Mouse (Mus musculus) neural tube, embryonic 11.5 days (tissue): ENCODE results near the gene Ctnnbip1. TPM values are rescaled to one million over a fixed set of nuclear protein-coding genes. Genes with fewer than 3 reads are reported as not detected.

ENCODE experiments used
- ATAC-seq: fragments of 200-750 bp; cut with Nextera tagmentation; 2 replicates; pipeline ENCODE4 v1.8.0; 2017; ENCODE audit warnings: moderate number of reproducible peaks, mild to moderate bottlenecking, moderate TSS enrichment, moderate library complexity; ENCODE audit not compliant: insufficient read depth, low FRiP score, low TSS enrichment
- DNase-seq: peaks from one replicate; pipeline ENCODE4 v3.0.0-alpha.2; 2015; ENCODE audit warnings: low spot score
- H3K27ac ChIP-seq: fragments of 300-500 bp; sonication (generic); 2 replicates; pipeline ENCODE4 v1.5.1; 2014; ENCODE audit warnings: low read depth, mild to moderate bottlenecking, low read length
- H3K27me3 ChIP-seq: fragments of 300-500 bp; sonication (generic); 2 replicates; pipeline ENCODE4 v1.6.1; 2014; ENCODE audit warnings: mild to moderate bottlenecking, low read length, mixed read lengths; ENCODE audit not compliant: control insufficient read depth, insufficient read depth
- H3K36me3 ChIP-seq: fragments of 300-500 bp; sonication (generic); 2 replicates; pipeline ENCODE4 v1.6.1; 2014; ENCODE audit warnings: mild to moderate bottlenecking, low read length, moderate library complexity, mixed read lengths; ENCODE audit not compliant: control insufficient read depth, insufficient read depth
- H3K4me1 ChIP-seq: fragments of 300-500 bp; sonication (generic); 2 replicates; pipeline ENCODE4 v1.6.1; 2014; ENCODE audit warnings: low read length, mixed read lengths; ENCODE audit not compliant: control insufficient read depth, insufficient read depth
- H3K4me2 ChIP-seq: fragments of 300-500 bp; sonication (generic); 2 replicates; pipeline ENCODE4 v1.6.1; 2014; ENCODE audit warnings: low read depth, mild to moderate bottlenecking, moderate library complexity
- H3K4me3 ChIP-seq: fragments of 300-500 bp; sonication (generic); 2 replicates; pipeline ENCODE4 v1.5.1; 2014; ENCODE audit warnings: low read depth, low read length
- H3K9ac ChIP-seq: fragments of 300-500 bp; sonication (generic); 2 replicates; pipeline ENCODE4 v1.6.1; 2014; ENCODE audit warnings: mild to moderate bottlenecking, low read length
- H3K9me3 ChIP-seq: fragments of 300-500 bp; sonication (generic); 2 replicates; pipeline ENCODE4 v1.6.1; 2016; ENCODE audit warnings: low read length; ENCODE audit not compliant: control insufficient read depth
- WGBS: fragments of 180-500 bp; shearing (Covaris S2); extraction: QIAGEN DNeasy Blood & Tissue Kit; methylation state at CpG from one replicate; pipeline ENCODE4 v1.1.7; 2014; 5-methylcytosine and 5-hydroxymethylcytosine counted together
- polyA plus RNA-seq: library from polyadenylated mRNA; unstranded; fragments of >200 nt; fragmentation: Nextera tagmentation; extraction: Ambion mirVana; gene quantifications from 2 replicates; pipeline ENCODE4 v1.2.1, GENCODE M21; 2014

Ctnnbip1 gene
- polyA plus RNA-seq, 1 experiment from 2014 or later: 67.7 TPM

DNA sequence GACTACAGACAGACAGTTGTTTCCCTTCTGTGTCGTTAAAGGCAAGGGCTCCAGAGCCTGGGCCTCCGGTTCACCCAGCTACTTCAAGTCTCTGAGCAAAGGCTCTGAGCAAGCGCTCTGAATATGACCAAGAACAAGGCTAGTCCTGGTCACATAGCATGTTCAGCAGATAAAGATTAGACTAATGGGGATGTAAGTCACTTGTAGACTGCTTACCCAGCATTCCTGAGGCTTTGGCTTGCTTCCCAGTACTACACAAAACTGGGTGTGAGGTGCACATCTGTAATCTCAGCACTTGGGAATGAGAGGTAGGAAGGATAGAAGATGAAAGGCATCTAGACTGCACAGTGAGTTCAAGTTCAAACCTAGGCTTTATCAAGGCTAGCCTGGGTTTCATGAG is 40.4 kb downstream of the Ctnnbip1 start:
- H3K36me3 ChIP-seq: peaks cover 2% of the 10 kb centered on the region; the same call in 1 of the 2 replicates
- H3K27me3 ChIP-seq: no peaks in the 10 kb centered on the region
- H3K9me3 ChIP-seq: no peaks in the 10 kb centered on the region
- H3K4me2 ChIP-seq: no peak overlapping the region
- H3K4me1 ChIP-seq: peaks cover 16% of the 10 kb centered on the region
- ATAC-seq: no peak
- no peak for DNase-seq
- no peak overlapping the region for H3K4me3 ChIP-seq
- H3K9ac ChIP-seq: no peak overlapping the region
- 90% methylated on average over 3 of the region's 3 CpGs for WGBS
- H3K27ac ChIP-seq: no peak overlapping the region

DNA sequence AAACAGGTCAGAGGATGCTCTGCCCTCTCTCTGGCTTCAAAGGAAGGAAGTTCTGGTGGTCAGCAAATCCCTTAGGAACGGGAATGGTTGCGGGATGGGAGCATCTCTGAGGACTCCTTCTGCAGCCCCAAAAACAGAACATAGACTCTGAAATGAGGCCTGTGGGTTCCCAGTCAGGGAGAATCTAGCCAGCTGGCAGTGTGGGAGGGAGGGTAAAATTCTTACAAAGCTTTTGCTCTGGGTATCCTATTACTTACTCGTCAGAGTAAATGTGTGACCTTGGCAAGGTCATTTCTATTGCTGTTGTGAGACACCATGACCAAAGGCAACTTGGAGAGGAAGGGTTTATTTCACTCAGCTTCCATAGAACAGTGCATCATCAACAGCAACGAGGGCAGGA is 43.4 kb downstream of the Ctnnbip1 start:
- no peak for ATAC-seq
- no peak overlapping the region for H3K9ac ChIP-seq
- no peak overlapping the region for H3K27ac ChIP-seq
- peaks cover 17% of the 10 kb centered on the region for H3K4me1 ChIP-seq
- H3K9me3 ChIP-seq: no peaks in the 10 kb centered on the region
- no peak for DNase-seq
- H3K4me3 ChIP-seq: no peak overlapping the region
- H3K36me3 ChIP-seq: no peaks in the 10 kb centered on the region
- WGBS: 86% methylated on average over 4 of the region's 4 CpGs
- H3K27me3 ChIP-seq: no peaks in the 10 kb centered on the region
- H3K4me2 ChIP-seq: no peak overlapping the region

DNA sequence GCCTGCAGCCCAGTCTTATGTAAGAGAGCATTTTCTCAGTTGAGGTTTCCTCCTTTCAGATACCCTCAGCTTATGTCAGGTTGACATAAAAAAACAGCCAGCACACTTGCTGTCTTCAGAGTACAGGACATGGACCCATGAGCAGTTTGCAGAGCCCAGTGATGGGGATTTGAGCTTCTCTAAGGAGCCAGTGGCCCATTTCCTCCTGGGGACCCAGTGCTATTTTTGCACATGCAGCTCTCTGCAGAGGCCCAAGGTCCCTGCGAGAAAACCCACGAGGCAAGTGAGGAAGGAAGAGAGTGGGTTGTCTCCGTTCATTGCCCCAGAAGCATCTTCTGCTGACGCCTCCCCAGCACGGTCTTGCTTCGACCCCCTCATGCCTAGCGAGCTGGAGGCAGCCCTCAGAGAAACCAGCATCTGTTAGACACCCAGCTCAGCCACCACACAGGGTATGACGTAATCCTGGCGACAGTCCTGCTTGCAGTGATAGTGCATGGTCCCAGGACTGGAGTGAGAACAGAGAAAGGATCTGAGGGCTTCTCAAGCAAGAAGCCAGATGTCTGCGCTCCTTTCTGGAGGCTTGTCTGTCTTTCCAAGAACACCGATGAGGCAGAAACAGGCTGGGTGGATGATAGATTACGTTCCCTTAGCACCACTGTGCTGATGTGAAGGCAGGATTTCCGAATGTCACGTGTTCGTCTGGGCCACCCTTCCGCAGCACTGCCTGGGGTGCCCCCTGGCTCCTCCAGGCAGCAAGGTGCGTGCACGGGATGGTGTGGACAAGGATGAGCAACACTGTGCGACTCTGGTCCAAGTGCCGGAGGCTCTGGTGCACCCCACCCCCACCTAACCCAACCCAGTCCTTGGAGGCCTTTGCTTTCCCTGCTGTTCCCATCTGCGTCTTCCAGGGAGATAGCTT is 44.2 kb downstream of the Ctnnbip1 start:
- ATAC-seq (peak; percentile 63), DNase-seq (no peak)
- Histone ChIP-seq H3K4me1 (peaks cover 17% of the 10 kb centered on the region), H3K27ac (peak overlapping the region; percentile 87), H3K9ac (peak overlapping the region; percentile 55), H3K9me3 (no peaks in the 10 kb centered on the region), H3K4me2 (peak overlapping the region; percentile 4; the same call in 1 of the 2 replicates), H3K36me3 (no peaks in the 10 kb centered on the region), H3K4me3 (no peak overlapping the region), H3K27me3 (no peaks in the 10 kb centered on the region)
- WGBS: 54% methylated on average over 21 of the region's 21 CpGs

DNA sequence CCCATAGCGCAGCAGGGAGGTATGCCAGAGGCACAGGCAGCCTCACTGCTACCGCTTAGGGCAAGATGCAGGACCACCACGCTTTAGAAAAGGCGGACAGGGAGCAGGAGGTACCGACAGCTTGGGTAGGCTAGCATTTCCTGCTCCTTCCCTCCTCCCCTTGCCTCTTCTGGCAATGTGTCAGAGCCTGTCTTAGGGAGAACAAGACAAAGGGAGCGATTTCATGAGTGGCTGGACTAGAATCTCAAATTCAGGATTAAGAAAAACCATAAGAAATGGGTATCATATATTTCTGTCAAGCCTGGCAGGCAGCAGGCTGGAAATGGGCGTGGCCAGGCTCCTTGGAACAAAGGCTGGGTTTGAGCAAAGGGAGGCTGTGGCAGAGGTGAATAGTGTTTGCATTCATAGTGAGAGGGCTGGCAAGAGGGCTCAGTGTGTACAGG is 44.9 kb downstream of the Ctnnbip1 start:
- Histone ChIP-seq H3K9ac (peak overlapping the region; percentile 55), H3K27ac (peak overlapping the region; percentile 87), H3K36me3 (no peaks in the 10 kb centered on the region), H3K9me3 (no peaks in the 10 kb centered on the region), H3K4me3 (no peak overlapping the region), H3K4me1 (peaks cover 17% of the 10 kb centered on the region), H3K4me2 (peak overlapping the region; percentile 4; the same call in 1 of the 2 replicates), H3K27me3 (no peaks in the 10 kb centered on the region)
- peak; percentile 82 for DNase-seq
- WGBS: 24% methylated on average over 7 of the region's 7 CpGs
- peak; percentile 59 for ATAC-seq

DNA sequence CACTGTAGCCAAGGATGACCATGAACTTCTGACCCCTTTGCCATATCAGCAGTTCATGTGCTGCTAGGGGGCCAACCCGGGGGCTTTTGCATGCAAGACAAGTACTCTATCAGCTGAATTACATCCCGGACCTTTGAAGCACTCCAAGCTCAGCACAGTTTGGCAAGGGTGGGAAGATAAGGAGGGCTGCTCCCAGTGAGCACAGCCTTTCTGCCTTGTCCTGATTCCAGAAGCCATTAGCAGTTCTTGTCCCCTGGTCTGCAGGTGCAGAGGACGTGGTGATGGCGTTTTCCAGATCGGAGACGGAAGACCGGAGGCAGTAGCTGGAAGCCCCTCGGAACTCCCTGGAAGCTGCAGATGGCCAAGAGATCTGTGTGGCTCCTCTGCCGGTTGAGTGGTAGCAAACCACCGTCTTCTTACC is 45.9 kb downstream of the Ctnnbip1 start:
- no peak overlapping the region for H3K4me2 ChIP-seq
- peaks cover 17% of the 10 kb centered on the region for H3K4me1 ChIP-seq
- no peaks in the 10 kb centered on the region for H3K36me3 ChIP-seq
- DNase-seq (no peak), ATAC-seq (no peak)
- H3K9ac ChIP-seq: no peak overlapping the region
- H3K9me3 ChIP-seq: no peaks in the 10 kb centered on the region
- H3K27me3 ChIP-seq: no peaks in the 10 kb centered on the region
- no peak overlapping the region for H3K27ac ChIP-seq
- H3K4me3 ChIP-seq: no peak overlapping the region
- WGBS: 89% methylated on average over 10 of the region's 10 CpGs

DNA sequence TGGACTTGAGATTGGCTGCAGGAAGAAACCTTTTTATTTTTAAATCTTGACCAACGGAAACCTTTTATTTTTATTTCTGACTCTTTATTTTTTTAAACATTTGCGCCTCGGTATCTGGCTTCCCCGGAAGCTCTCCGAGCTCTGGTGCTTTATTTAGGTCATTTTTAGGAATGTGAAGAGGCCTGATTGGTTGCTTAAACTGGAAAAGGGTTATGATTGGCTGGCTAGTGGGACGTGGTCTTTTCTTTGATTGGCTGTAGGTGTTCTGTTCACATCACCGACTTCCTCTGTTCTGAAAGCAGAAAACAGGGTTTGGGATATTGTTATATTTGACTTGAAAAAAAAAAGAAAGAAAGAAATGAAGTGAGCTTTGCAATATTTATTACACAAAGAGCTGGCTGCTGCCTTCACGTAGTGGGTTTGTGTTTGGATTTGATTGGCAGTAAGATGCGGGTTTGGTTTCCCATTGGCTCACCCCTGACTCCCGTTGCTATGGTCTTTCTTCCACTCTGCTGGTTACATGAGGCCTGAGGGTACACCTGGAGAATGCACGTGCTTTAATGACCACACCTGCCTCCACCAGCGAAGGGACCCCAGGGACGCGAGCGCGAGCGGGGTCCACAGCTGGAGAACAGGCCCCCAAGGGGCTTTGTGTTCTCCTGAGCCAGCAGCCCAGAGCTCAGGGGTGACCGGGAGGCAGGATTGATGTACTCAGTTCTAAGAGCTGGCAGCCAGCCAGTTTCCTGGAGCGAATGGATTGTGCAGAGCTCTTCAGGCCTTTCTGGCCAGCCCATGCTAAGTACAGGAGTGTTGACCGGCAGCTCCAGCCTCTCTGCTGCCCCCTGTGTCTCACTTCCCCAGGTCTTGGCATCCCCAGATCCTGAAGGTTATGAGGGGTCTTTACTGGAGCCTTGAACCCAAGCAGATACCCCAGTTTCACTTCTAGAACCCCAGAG is 46.7 kb downstream of the Ctnnbip1 start:
- WGBS: 63% methylated on average over 20 of the region's 20 CpGs
- peak; percentile 42; the same call in 1 of the 2 replicates for ATAC-seq
- no peak overlapping the region for H3K4me3 ChIP-seq
- H3K4me1 ChIP-seq: peaks cover 17% of the 10 kb centered on the region
- 0 out of 2 replicates have a peak overlapping the region, but pooled peaks have one; percentile 72 for H3K27ac ChIP-seq
- peak; percentile 84 for DNase-seq
- no peak overlapping the region for H3K9ac ChIP-seq
- no peaks in the 10 kb centered on the region for H3K9me3 ChIP-seq
- no peaks in the 10 kb centered on the region for H3K27me3 ChIP-seq
- H3K36me3 ChIP-seq: no peaks in the 10 kb centered on the region
- peak overlapping the region; percentile 13; the same call in 1 of the 2 replicates for H3K4me2 ChIP-seq

DNA sequence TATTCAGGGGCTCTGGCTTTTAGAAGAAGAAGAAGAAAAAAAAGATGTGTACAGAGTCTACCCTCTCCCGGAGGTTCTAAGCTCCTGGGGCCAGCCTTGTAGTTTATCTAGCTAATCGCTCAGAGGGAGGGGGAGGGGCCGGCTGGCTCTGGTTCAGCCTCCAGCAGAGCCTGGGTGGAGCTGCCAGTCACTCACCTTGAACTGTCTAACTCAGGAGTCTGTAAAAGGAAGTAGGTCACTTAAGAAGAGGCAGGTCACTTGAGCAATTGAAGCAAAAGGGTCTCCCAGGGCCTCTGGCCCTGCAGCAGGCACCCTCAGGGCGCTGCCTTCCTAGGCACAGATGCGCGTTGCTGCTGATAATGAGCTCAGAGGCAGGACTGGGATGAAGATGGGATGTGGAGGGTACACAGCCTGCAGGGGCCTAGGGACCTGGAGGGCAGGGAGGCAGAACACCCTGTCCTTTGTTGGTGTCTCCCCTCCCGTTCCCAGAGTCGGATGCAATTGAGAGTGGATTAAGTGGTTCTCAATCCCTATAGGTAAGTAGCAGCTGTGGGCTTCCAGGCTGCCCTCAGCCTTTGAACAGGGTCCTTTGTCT is 49.5 kb downstream of the Ctnnbip1 start:
- no peaks in the 10 kb centered on the region for H3K27me3 ChIP-seq
- no peaks in the 10 kb centered on the region for H3K9me3 ChIP-seq
- ATAC-seq (no peak), DNase-seq (peak; percentile 35)
- H3K4me1 ChIP-seq: peaks cover 10% of the 10 kb centered on the region
- H3K9ac ChIP-seq: no peak overlapping the region
- no peak overlapping the region for H3K4me2 ChIP-seq
- 22% methylated on average over 8 of the region's 8 CpGs for WGBS
- H3K36me3 ChIP-seq: no peaks in the 10 kb centered on the region
- H3K4me3 ChIP-seq: no peak overlapping the region
- peak overlapping the region; percentile 31; the same call in 1 of the 2 replicates for H3K27ac ChIP-seq

DNA sequence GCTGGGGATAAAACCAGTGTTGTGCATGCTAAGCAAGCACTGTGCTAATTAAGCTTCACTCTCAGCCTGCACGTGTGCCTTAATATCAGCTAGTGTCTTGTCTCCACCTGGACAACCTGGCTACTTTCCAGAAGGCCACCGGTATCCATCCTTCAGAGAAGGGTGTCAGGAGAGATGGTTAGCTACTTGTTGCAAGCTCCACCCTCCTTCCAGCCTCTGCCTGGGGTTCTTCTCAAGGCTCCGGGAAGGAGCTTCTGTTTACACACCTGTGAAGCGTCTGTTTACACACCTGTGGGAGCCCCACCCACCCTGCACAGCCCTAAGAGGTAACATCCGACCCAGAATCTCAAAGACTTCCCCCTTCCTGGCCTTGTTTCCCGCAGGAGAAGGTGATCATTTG is 50.6 kb downstream of the Ctnnbip1 start:
- H3K9ac ChIP-seq: no peak overlapping the region
- WGBS: 66% methylated on average over 6 of the region's 6 CpGs
- peaks cover 5% of the 10 kb centered on the region for H3K4me1 ChIP-seq
- DNase-seq (no peak), ATAC-seq (no peak)
- no peaks in the 10 kb centered on the region for H3K36me3 ChIP-seq
- no peak overlapping the region for H3K4me3 ChIP-seq
- no peak overlapping the region for H3K4me2 ChIP-seq
- no peaks in the 10 kb centered on the region for H3K9me3 ChIP-seq
- H3K27ac ChIP-seq: no peak overlapping the region
- H3K27me3 ChIP-seq: no peaks in the 10 kb centered on the region
